In the genomic region with DNA sequence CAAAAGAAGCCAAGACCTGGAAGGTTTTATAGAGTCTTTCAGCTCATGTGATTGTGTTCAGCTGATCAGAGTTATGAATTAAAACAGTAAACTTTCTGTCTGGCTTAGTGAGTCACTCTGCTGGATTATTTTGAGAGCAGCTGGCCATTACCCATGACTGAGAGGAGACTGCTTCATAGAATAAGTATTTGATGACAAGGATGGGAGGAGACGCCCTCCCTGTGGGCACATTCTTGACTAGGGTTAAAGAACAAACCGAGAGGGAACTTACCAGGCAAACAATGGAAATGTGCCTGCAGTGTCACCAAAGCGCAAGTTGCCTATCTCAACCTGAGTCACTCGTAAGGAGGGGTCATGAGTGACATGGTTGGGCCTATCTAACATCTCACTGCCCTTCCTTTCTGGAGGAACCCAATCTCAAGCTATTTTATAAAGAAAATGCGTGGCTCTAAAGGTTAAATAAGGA, we compare ENCODE assay signal across 12 mouse cellular contexts.
A peak's percentile ranks its signal among the peaks of the same experiment; 100 is the strongest.
DNase-seq lines count a peak whose midpoint lies in the region; ATAC-seq lines count a peak whose summit lies in the region.
"Had no signal": no experiment of that assay in that cellular context is flagged by ENCODE, and none has a peak within 500 bp of the region (broad histone marks: within the 10 kb centered on the region; RNA-seq: fewer than 3 reads in every experiment).

No protein-coding gene starts in this region.

- no peaks in the 10 kb centered on the region for H3K36me3 ChIP-seq in kidney, embryonic 15.5 days
- no peaks in the 10 kb centered on the region for H3K36me3 ChIP-seq in forebrain, embryonic 16.5 days (ENCODE audit: control insufficient read depth, insufficient read depth)
- no peaks in the 10 kb centered on the region for H3K36me3 ChIP-seq in forebrain, embryonic 15.5 days
- H3K36me3 ChIP-seq: limb, embryonic 15.5 days had no signal

- DNase-seq in gastrocnemius, adult 18-20 months (ENCODE audit: low spot score) = peak; percentile 35
- DNase-seq in gastrocnemius, adult 8-10 months (ENCODE audit: low spot score in 2 of 2) = no peak
- peak; percentile 97 for DNase-seq in 3T3-L1 (ENCODE audit: low read depth, low spot score)
- peak; percentile 88 for DNase-seq in fibroblast of lung, adult 2 months (ENCODE audit: low read depth)
- no peak for DNase-seq in right cerebral cortex, postnatal 10 days (ENCODE audit: low spot score in 2 of 2)
- DNase-seq: right cerebral cortex, postnatal 4 days had no signal

- H3K27ac ChIP-seq in kidney, embryonic 15.5 days = peak overlapping the region; percentile 49
- H3K27ac ChIP-seq in forebrain, embryonic 16.5 days (ENCODE audit: low read length) = no peak overlapping the region
- no peak overlapping the region for H3K27ac ChIP-seq in forebrain, embryonic 15.5 days (replicated peaks)
- H3K27ac ChIP-seq: limb, embryonic 15.5 days; midbrain, embryonic 13.5 days had no signal

- no peak overlapping the region for H3K9ac ChIP-seq in kidney, embryonic 15.5 days
- H3K9ac ChIP-seq in forebrain, embryonic 16.5 days (replicated peaks; ENCODE audit: low read depth, low read length) = no peak overlapping the region
- H3K9ac ChIP-seq in forebrain, embryonic 15.5 days (replicated peaks) = no peak overlapping the region
- H3K9ac ChIP-seq: limb, embryonic 15.5 days; midbrain, embryonic 13.5 days had no signal

- no peak for ATAC-seq in kidney, embryonic 15.5 days (replicated peaks; ENCODE audit: low FRiP score)
- ATAC-seq in forebrain, embryonic 16.5 days = no peak
- no peak for ATAC-seq in forebrain, embryonic 15.5 days (replicated peaks)
- ATAC-seq: inflammation-experienced regulatory T-cells, adult 6 months; midbrain, embryonic 13.5 days had no signal

- H3K4me3 ChIP-seq in kidney, embryonic 15.5 days (replicated peaks) = no peak overlapping the region
- no peak overlapping the region for H3K4me3 ChIP-seq in forebrain, embryonic 16.5 days (replicated peaks; ENCODE audit: low read length)
- no peak overlapping the region for H3K4me3 ChIP-seq in forebrain, embryonic 15.5 days
- H3K4me3 ChIP-seq: limb, embryonic 15.5 days; midbrain, embryonic 13.5 days had no signal

- peaks cover 42% of the 10 kb centered on the region for H3K4me1 ChIP-seq in kidney, embryonic 15.5 days
- H3K4me1 ChIP-seq in forebrain, embryonic 16.5 days (replicated peaks; ENCODE audit: control insufficient read depth, insufficient read depth, low read length) = no peaks in the 10 kb centered on the region
- H3K4me1 ChIP-seq in forebrain, embryonic 15.5 days = no peaks in the 10 kb centered on the region
- H3K4me1 ChIP-seq: midbrain, embryonic 13.5 days had no signal

- H3K27me3 ChIP-seq in kidney, embryonic 15.5 days = no peaks in the 10 kb centered on the region
- H3K27me3 ChIP-seq in forebrain, embryonic 16.5 days (replicated peaks; ENCODE audit: control insufficient read depth, insufficient read depth, low read length) = no peaks in the 10 kb centered on the region
- no peaks in the 10 kb centered on the region for H3K27me3 ChIP-seq in forebrain, embryonic 15.5 days
- H3K27me3 ChIP-seq: limb, embryonic 15.5 days; midbrain, embryonic 13.5 days had no signal

- no peak overlapping the region for H3K4me2 ChIP-seq in kidney, embryonic 15.5 days
- no peak overlapping the region for H3K4me2 ChIP-seq in forebrain, embryonic 16.5 days (ENCODE audit: low read length)
- no peak overlapping the region for H3K4me2 ChIP-seq in forebrain, embryonic 15.5 days (replicated peaks)
- H3K4me2 ChIP-seq: limb, embryonic 15.5 days; midbrain, embryonic 13.5 days had no signal

- 83% methylated on average over 5 of the region's 5 CpGs for WGBS in kidney, embryonic 15.5 days
- WGBS in forebrain, embryonic 16.5 days = 90% methylated on average over 5 of the region's 5 CpGs
- WGBS in forebrain, embryonic 15.5 days = 85% methylated on average over 5 of the region's 5 CpGs

- H3K9me3 ChIP-seq in kidney, embryonic 15.5 days (replicated peaks) = no peaks in the 10 kb centered on the region
- no peaks in the 10 kb centered on the region for H3K9me3 ChIP-seq in forebrain, embryonic 16.5 days (ENCODE audit: control insufficient read depth, low read length)
- H3K9me3 ChIP-seq in forebrain, embryonic 15.5 days = no peaks in the 10 kb centered on the region
- H3K9me3 ChIP-seq: limb, embryonic 15.5 days; midbrain, embryonic 13.5 days had no signal

Comparison
In these comparisons a context has a peak if more than half of its experiments do, and no peak if none do; other contexts are left out.
1. DNase-seq: peak in gastrocnemius, adult 18-20 months (single experiment), 3T3-L1 (single experiment) and fibroblast of lung, adult 2 months (single experiment); none in gastrocnemius, adult 8-10 months (0 of 2) and right cerebral cortex, postnatal 10 days (0 of 2).